Mouse (Mus musculus): Measurements from ENCODE around the gene Sfmbt2.

DNA sequence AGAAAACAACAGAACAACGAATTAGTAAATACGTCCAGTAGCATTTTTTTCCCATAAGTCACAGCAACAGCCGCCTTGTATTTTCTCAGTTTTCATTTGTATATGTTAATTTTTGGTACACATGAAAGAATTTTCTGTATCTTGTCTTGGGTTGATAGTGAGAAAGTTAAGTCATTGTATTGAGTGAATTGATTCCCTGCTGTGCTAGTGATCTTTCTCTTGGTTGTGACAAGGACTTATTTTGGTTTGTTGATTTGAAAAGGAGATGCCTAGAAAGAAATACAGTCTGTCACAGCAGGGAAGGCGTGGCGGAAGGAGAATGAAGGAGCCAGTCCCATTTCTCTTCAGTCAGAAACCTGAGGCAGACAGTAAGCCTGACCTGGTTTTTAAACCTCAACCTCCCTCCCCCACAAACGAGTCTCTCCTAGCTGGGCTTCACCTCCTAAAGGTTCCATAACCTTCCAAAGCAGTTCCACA lies 50.7 kb downstream of the Sfmbt2 start:
- TF ChIP-seq CTCF (conservative IDR thresholded peaks at IDR 0.05; ENCODE audit: low read length) (no peak), POU5F1 (IDR thresholded peaks at IDR 0.05; ENCODE audit: borderline replicate concordance, low read length) (no peak)
